Mouse (Mus musculus): ENCODE results near the gene Mfsd13b.

Mfsd13b gene

DNA sequence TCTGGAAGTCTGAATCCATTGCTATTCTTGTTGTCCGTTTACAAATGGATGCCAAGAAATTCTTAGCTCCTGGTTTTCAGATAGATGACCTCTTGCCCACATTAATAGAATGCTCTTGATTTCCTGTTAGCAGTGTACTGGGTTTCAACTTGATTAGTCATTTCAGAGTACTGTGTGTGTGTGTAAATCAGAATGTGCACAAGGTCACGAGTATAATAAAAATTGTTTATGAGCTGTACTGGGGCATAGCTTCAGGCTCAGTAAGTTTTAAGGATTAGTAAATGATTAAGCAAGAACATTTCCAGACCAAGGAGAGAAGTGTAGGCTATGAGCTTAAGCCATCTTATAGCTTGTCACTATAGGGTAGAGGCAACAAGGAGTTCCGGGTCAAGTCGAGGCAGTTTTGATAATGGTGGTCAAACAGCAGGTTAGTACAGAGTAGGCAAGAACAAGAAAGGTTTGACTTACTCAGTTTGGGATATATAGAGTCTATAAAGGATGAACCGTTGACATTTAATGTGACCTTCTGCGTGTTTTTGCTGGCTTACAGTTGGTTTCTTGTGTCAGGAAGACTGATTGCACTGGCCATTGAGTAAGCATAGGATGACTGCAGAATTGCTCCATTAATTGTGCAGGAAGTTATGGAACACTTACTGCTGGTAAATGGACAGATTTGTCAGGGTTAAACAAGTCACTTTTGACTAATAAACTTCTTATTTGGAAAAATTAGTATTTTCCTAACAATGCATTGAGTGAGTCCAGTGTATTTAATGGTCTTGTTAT lies 63.6 kb downstream of the Mfsd13b start:
- DNase-seq: peak in 1 of 2 experiments; percentile 47

DNA sequence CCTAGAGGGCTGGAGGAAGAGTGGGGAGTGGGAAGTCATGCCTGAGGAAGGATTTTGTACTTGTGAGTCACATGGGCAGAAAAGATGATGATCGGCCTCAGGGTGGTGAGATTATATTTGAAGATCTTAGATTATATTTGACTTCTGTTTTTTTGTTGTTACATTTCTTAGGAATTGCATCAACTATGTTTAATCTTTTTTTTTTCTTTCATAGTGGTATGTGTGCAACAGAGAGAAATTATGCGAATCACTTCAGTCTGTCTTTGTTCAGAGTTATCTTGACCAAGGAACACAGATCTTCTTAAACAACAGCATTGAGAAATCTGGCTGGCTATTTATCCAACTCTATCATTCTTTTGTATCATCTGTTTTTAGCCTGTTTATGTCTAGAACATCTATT lies 65.3 kb downstream of the Mfsd13b start:
- DNase-seq: no peak

DNA sequence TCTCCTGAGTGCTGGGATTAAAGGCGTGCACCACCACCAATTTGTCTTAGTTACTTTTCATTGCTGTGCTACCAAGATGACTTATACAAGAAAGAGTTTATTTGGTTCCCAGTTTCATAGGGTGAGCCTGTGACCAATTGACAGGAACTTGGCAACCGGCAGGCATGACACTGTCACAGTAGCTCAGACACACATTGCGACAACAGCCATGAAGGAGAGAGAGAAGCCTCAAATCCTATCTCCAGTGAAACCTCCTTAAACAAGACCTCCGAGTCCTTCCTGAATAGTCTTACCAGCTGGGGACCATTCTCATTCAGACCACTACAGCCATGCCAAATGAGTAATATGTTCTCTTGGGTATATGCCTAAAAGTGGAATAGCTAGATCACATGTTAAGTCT lies 70.8 kb downstream of the Mfsd13b start:
- DNase-seq: no peak

DNA sequence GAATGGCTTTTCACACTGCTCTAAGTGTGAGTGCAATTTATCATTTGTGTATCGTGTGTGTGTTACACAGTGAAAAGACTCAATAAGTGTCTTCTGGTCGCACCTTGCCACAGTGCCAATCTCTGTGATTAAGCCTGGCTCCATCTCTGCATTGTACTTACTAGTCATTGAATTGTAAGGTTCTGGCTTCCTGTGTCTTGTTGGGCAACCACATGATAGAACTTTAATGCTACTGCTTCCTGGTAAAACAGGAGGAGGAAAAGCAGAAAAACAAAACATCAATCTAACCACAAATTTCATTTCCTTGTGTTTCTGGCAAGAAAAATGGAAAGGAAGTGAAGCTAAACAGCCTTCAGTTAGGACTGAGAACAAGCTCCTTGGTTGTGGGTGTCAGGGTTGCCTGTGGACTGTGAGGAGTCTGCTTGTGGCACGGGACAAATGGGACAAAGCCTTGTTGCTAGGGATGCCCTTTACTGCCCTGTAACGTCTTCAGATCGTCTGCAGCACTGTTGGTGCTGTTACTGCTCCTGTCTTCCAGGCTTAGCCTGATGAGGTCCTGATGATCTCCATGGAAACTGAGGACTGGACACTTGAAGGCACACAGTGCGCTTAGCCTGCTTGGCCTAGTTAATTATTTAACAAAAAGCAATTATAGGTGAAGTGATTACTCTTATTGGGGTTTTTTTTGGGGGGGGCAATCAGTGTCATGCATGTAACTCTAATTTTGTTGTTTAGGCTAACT lies 77.3 kb downstream of the Mfsd13b start:
- no peak for DNase-seq

DNA sequence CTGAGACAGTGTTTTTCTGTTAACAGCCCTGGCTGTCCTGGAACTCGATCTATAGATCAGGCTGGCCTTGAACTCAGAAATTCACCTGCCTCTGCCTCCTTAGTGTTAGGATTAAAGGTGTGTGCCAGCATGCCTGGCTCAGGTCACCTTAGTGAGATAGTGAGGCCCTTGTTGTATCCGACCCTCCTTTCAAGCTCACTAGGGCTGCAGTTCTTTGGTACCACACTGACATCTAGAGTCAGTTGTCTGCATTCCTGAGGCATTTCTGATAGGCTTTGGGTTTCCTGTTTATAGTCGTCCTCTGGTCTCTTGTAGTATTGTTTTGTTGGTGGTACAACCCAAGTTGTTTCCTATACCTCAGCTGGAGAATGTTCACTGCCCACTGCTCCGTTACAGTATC lies 82.0 kb downstream of the Mfsd13b start:
- DNase-seq: peak; percentile 39 to 42
